Comparison of ENCODE assay signal across 37 mouse cellular contexts in genomic region chr3:109132966-109133365, GRCm38 (mm10). TPM values are rescaled to one million over a fixed set of nuclear protein-coding genes. Genes with fewer than 3 reads are reported as not detected.
"Had no signal": no experiment of that assay in that cellular context is flagged by ENCODE, and none has a peak within 500 bp of the region (broad histone marks: within the 10 kb centered on the region; RNA-seq: fewer than 3 reads in every experiment).

No protein-coding gene starts in this region.

- H3K4me1 ChIP-seq: heart, embryonic 10.5 days; heart, embryonic 12.5 days; hindbrain, embryonic 10.5 days; limb, embryonic 10.5 days; limb, embryonic 12.5 days had no signal

- H3K4me3 ChIP-seq: heart, embryonic 10.5 days; heart, embryonic 12.5 days; hindbrain, embryonic 10.5 days; hindbrain, embryonic 12.5 days; layer of hippocampus, adult 2 months; left cerebral cortex, adult 2 months; limb, embryonic 10.5 days; limb, embryonic 12.5 days had no signal

- ATAC-seq: hindbrain, embryonic 16.5 days; intestine, embryonic 16.5 days had no signal

- DNase-seq: gastrocnemius, postnatal 14 days; gastrocnemius, postnatal 36 days; heart, adult 18-20 months; heart, postnatal 10 days; heart, postnatal 36 days; kidney, adult 11 months; kidney, adult 2 months; kidney, postnatal 10 days; kidney, postnatal 25 days; kidney, postnatal 4 days; liver had no signal

RNA-seq across cellular contexts. Expression of gene Slc25a54, which starts 52.7 kb away (rescaled TPM):
- total RNA-seq: gastrocnemius, adult 18-20 months; gastrocnemius, adult 8-10 months; gastrocnemius, postnatal 14 days; gastrocnemius, postnatal 36 days; heart, adult 18-20 months; heart, adult 8-10 months; heart, postnatal 10 days; heart, postnatal 36 days; layer of hippocampus, adult 2 months; layer of hippocampus, postnatal 10 days; layer of hippocampus, postnatal 25 days; left cerebral cortex, adult 2 months; left cerebral cortex, postnatal 14 days; left cerebral cortex, postnatal 36 days had no signal
- polyA plus RNA-seq: gonadal fat pad, adult 2 months; heart, embryonic 10.5 days; heart, embryonic 12.5 days; heart, embryonic 14.5 days; heart, embryonic 16.5 days; hindbrain, embryonic 10.5 days; hindbrain, embryonic 12.5 days; hindbrain, embryonic 14.5 days; hindbrain, embryonic 16.5 days; intestine, embryonic 14.5 days; intestine, embryonic 16.5 days; kidney, adult 2 months; kidney, embryonic 14.5 days; kidney, embryonic 16.5 days; limb, embryonic 10.5 days; limb, embryonic 12.5 days; limb, embryonic 14.5 days; liver, embryonic 11.5 days had no signal
